Mouse (Mus musculus): ENCODE measurements around the gene 4930579F01Rik.
"Not testable (repeated sequence)": the region's sequence is repeated elsewhere in the genome, so short reads cannot be mapped to it uniquely, and the experiment has no call there.

The 4930579F01Rik gene

GRCm38 (mm10) chr3:138144060-138144641 lies 49.5 kb downstream of the 4930579F01Rik start:
- DNase-seq (ENCODE audit: low spot score), result no peak

GRCm38 (mm10) chr3:138143315-138144059 lies 50.1 kb downstream of the 4930579F01Rik start, which contains the start of gene Trmt10a:
Trmt10a (plus strand) TSS chr3:138143448.
- peak; percentile 99 for DNase-seq (ENCODE audit: low spot score)

DNA sequence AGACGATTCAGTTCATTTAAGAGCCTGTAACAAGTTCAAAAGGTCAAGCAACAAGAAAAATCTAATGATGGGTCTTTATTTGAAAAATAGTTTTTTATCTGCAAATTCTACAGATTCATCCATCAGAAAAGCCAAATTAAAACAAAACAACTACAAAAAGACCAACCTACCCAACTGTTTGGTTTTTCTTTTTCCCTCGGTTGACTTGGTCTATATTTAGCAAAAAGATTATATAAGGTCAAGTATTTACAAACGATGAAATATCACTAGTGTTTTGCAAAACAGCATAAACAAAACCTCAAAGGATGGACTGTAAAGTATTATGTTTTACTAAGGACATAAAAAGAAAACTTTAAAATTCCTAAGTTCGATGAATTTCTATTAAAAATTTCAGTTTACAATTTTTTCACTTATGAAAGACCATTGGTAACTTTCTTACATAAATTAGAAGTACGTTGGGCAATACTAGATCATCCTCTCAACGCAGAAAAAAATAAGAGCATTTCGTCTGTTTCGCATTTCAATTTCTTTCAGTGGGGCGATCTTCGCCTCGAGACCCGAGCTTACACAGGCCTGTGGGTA lies 50.8 kb downstream of the 4930579F01Rik start:
- no peak for DNase-seq (ENCODE audit: low spot score)

- DNase-seq (ENCODE audit: low spot score), result no peak
These were observed 51.4 kb downstream of the 4930579F01Rik start for GRCm38 (mm10) chr3:138142052-138142732.

- no peak for DNase-seq (ENCODE audit: low spot score)
These were observed 54.0 kb downstream of the 4930579F01Rik start for GRCm38 (mm10) chr3:138139663-138140062.

DNA sequence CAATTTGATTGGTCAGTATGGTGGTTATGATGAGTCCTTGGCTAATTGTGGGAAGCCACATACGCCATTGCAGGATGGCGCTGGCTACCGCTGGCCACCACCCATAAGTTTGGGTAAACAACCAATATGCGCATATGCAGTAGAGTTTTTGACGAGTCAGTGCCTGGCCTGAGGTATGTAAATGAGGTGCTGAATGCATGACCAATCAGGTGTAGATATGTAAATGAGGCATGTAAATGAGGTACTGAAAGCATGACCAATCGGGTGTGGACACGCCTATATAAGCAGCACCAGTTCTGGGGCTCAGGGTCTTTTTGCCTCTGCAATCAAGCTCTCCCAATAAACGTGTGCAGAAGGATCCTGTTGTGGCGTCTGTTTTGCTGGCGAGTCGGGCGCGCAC lies 55.5 kb downstream of the 4930579F01Rik start:
- not testable (repeated sequence) for DNase-seq (ENCODE audit: low spot score)

- DNase-seq (ENCODE audit: low spot score), result no peak
These were observed 59.1 kb downstream of the 4930579F01Rik start for GRCm38 (mm10) chr3:138134528-138134927.

GRCm38 (mm10) chr3:138133916-138134315 lies 59.7 kb downstream of the 4930579F01Rik start:
- no peak for DNase-seq (ENCODE audit: low spot score)

DNA sequence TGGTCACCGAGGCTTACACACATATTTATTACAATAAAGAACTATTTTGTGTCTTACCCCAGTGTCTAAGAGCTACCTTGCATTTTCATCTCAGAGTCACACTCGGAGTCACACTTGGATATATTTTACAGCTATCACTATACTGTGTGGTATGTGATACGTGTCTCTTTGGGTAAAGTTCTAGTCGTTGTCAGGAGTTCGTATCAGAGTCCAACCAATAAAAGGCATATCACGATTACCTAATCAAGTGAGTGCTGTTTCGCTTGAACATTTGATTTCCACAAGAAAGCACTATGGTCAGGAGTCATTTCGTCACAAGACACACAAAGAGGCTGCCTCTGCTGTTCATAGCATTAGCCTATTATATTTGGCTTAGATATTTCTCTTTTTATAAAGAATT lies 60.2 kb downstream of the 4930579F01Rik start:
- no peak for DNase-seq (ENCODE audit: low spot score)

GRCm38 (mm10) chr3:138131168-138131567 lies 62.5 kb downstream of the 4930579F01Rik start:
- peak; percentile 73 for DNase-seq (ENCODE audit: low spot score)

- DNase-seq (ENCODE audit: low spot score), result no peak
These were observed 62.9 kb downstream of the 4930579F01Rik start for GRCm38 (mm10) chr3:138130692-138131091.

DNA sequence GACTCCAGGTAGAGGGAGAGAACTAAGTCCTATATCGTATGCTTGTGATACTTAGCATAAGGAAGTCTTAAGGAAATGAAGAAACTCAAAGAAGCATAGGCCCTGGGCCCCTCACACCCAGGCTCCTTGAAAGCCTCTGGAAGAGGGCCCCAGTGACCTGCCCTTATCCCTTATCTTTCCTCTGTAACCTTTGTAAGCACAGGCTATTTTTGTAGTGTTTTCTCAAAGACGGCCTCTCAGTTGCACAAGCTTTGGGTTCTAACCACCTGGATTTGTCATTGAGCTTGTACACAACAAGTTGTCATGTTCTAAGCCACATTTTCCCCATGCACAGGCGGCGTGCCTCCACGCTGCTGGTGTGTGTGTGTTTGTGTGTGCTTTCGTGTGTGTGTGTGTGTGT lies 64.5 kb downstream of the 4930579F01Rik start:
- peak; percentile 55 for DNase-seq (ENCODE audit: low spot score)

GRCm38 (mm10) chr3:138123842-138124241 lies 69.8 kb downstream of the 4930579F01Rik start:
- no peak for DNase-seq (ENCODE audit: low spot score)

- no peak for DNase-seq (ENCODE audit: low spot score)
These were observed 72.2 kb downstream of the 4930579F01Rik start for GRCm38 (mm10) chr3:138121461-138121860.

DNA sequence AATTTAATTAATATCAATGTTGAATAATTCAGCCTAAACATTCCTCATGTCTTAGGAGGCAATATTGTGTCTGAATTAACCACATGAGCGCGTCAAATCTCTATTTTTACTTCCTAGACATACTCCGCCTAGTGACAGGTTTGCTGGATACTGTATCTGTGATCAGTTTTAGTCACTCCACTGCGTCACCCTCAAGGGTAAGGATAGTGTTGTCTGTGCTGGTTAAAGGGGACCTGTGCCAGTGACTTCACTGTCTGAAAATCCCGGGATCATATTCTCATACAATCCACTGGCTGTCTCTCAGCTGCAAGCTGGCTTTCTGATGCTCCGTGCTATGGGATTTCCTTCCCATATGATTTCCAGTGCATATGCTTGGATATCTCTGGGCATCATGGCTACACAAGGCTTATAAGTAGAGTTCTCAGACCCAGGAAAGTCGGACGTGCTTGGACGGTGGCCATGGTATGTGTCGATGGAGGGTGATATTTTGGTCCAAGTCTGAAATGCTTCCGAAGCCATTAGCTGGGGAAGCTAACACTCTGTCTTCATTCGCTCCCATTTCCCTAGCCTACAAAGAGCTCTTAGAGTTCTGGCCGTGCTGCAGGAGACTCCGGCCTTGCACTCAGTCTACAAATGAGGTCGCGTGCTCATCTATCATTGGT lies 74.0 kb downstream of the 4930579F01Rik start:
- DNase-seq (ENCODE audit: low spot score), result no peak

DNA sequence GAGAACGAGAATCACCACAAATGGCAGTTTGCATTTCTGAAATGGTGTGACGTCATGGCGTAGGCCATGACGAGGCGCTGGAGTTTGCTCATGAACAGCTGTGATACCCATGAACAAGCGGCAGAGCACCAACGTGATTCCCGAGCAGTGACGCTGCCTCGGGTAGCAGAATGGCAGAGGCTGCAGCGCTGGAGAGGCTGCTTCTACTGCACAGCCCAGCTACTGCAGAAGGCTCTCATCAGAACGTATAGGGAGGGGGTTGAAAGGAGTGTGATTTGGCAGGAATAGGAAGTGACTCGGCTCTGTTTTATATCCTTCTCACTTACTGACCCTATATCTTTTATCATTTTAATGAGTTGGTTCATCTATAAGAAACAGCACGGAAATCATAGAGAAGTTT lies 74.8 kb downstream of the 4930579F01Rik start:
- DNase-seq (ENCODE audit: low spot score), result no peak

- DNase-seq (ENCODE audit: low spot score), result no peak
These were observed 75.2 kb downstream of the 4930579F01Rik start for GRCm38 (mm10) chr3:138118392-138118791.

DNA sequence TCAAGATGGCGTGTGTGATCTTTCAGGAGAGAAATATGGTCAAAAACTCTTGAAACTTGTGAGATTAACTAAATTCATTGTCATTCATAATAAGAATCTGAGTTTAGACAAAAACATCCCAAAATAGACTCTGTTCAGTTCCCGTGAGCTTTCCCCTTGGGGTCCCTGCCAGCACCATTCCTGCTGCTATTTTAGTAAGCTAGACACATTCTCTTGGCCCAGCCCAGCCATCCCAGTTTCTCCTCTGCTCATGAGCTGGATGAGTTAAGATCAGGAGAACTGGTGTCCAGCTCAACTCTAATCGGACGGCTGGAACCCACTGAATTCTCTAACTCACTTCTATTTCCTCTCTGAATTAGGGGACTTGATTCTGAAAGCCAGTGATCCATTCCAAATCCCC lies 76.8 kb downstream of the 4930579F01Rik start:
- no peak for DNase-seq (ENCODE audit: low spot score)

- DNase-seq (ENCODE audit: low spot score), result no peak
These were observed 79.5 kb downstream of the 4930579F01Rik start for GRCm38 (mm10) chr3:138114106-138114505.
